In the genomic region with DNA sequence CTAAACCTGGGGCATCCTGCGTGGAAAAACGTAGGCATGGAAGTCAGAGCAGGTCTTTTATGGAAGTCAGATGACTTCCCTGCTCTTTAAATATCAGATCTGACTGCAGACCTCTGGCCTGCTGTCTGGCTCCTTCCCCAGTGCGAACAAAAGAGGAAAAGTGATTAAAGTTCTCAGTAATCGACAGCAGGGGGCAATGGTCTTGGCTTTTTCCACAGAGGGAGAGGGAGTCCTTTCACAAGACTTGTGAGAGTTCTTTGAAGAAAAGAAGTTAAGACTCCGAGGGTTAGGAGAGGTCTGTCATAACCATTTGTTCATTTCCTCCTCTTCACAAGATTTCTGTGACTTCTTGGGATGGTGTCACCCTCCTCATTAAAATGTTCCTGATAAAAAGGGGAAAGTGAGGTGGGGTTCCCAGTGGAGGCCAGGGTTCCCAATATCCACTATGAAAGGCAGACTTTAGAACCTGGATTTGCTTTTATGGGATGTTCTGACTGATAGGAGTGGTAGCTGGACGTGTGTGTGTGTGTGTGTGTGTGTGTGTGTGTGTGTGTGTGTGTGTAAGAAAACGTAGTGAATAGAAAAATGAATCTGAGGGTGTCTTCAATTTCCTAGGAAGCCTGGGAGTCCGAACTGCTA, we compare ENCODE assay signal across 9 mouse cellular contexts.
DNase-seq lines count a peak whose midpoint lies in the region; TF ChIP-seq lines count a peak whose summit lies in the region.
"Had no signal": no experiment of that assay in that cellular context is flagged by ENCODE, and none has a peak within 500 bp of the region (broad histone marks: within the 10 kb centered on the region; RNA-seq: fewer than 3 reads in every experiment).

No protein-coding gene starts in this region.

- H3K9me3 ChIP-seq in CH12.LX (replicated peaks; ENCODE audit: low read length): no peaks in the 10 kb centered on the region
- no peaks in the 10 kb centered on the region for H3K9me3 ChIP-seq in embryonic facial prominence, embryonic 10.5 days

- no peaks in the 10 kb centered on the region for H3K4me1 ChIP-seq in heart, adult 2 months (ENCODE audit: control insufficient read depth, insufficient read depth, low read length)
- no peaks in the 10 kb centered on the region; a peak in 1 of 4 replicates for H3K4me1 ChIP-seq in CH12.LX (ENCODE audit: control insufficient read depth in 1 of 2, insufficient read depth in 2 of 2)
- peaks cover 16% of the 10 kb centered on the region for H3K4me1 ChIP-seq in embryonic facial prominence, embryonic 10.5 days

- intact Hi-C loops in heart, adult 2 months (cut with DNase I): loop anchor here (1.0 to 10.0 kb wide), 2 partner anchors 102 to 1694 kb away; no protein-coding TSS in a partner anchor

- H3K4me3 ChIP-seq in heart, adult 2 months: no peak overlapping the region
- H3K4me3 ChIP-seq in CH12.LX (replicated peaks in 1 of 3; ENCODE audit: low read depth in 2 of 3, low read length in 2 of 3, poor library complexity in 1 of 3): no peak overlapping the region
- no peak overlapping the region for H3K4me3 ChIP-seq in embryonic facial prominence, embryonic 10.5 days

- H3K79me2 ChIP-seq in heart, adult 2 months (replicated peaks; ENCODE audit: control insufficient read depth, insufficient read depth, low read length): no peaks in the 10 kb centered on the region
- H3K79me2 ChIP-seq in CH12.LX (replicated peaks; ENCODE audit: control insufficient read depth, extremely low read depth, insufficient read depth, poor library complexity, severe bottlenecking): no peaks in the 10 kb centered on the region

- H3K36me3 ChIP-seq in heart, adult 2 months (ENCODE audit: control insufficient read depth, insufficient read depth, low read length): no peaks in the 10 kb centered on the region
- H3K36me3 ChIP-seq in CH12.LX (replicated peaks in 1 of 2; ENCODE audit: control insufficient read depth in 1 of 2, insufficient read depth in 1 of 2, low read length in 1 of 2): no peaks in the 10 kb centered on the region
- H3K36me3 ChIP-seq in embryonic facial prominence, embryonic 10.5 days (replicated peaks): no peaks in the 10 kb centered on the region

- no peaks in the 10 kb centered on the region for H3K27me3 ChIP-seq in heart, adult 2 months (ENCODE audit: control insufficient read depth, insufficient read depth, low read length)
- H3K27me3 ChIP-seq in CH12.LX (replicated peaks): no peaks in the 10 kb centered on the region
- H3K27me3 ChIP-seq in embryonic facial prominence, embryonic 10.5 days (replicated peaks; ENCODE audit: low read depth, poor library complexity, severe bottlenecking): peaks cover 28% of the 10 kb centered on the region; the same call in 1 of the 2 replicates

- dilution Hi-C loops in CH12.LX (cut with MboI; ENCODE audit: extremely low pct_ligation_motif_present, extremely low pct_unique_long_range_greater_than_20kb, low sequenced_read_pairs): no loop called here

- no peak overlapping the region for H3K27ac ChIP-seq in heart, adult 2 months
- no peak overlapping the region for H3K27ac ChIP-seq in CH12.LX (ENCODE audit: insufficient read depth, low read depth)
- H3K27ac ChIP-seq in embryonic facial prominence, embryonic 10.5 days (replicated peaks): no peak overlapping the region

- TF ChIP-seq POLR2A in heart, adult 2 months (IDR thresholded peaks at IDR 0.05; ENCODE audit: insufficient read depth, low read depth, low read length): no peak
- no peak for TF ChIP-seq POLR2A in CH12.LX (IDR thresholded peaks at IDR 0.05; ENCODE audit: low read depth, low read length)

- DNase-seq in heart, adult 2 months: no peak
- DNase-seq in heart, adult 8-10 months (ENCODE audit: low spot score): no peak
- peak; percentile 45 for DNase-seq in CH12.LX (ENCODE audit: extremely low read depth)
- DNase-seq in embryonic facial prominence, embryonic 10.5 days (ENCODE audit: low spot score): peak; percentile 26
- peak; percentile 8 for DNase-seq in lung, postnatal 36 days
- no peak for DNase-seq in thymus, postnatal 36 days
- DNase-seq in layer of hippocampus, postnatal 36 days: no peak
- DNase-seq in adrenal gland, postnatal 36 days: no peak
- DNase-seq: cerebellum, adult 9-10 months had no signal

- no peak overlapping the region for H3K9ac ChIP-seq in heart, adult 2 months (ENCODE audit: low read depth, low read length)
- H3K9ac ChIP-seq in CH12.LX (ENCODE audit: insufficient read depth, low read depth): no peak overlapping the region

- 28% methylated on average over 8 of the region's 8 CpGs for WGBS in heart, adult 2 months
- WGBS in embryonic facial prominence, embryonic 10.5 days: 11% methylated on average over 8 of the region's 8 CpGs

- in situ Hi-C loops in CH12.LX (cut with MboI; ENCODE audit: low pct_ligation_motif_present, low pct_unique_long_range_greater_than_20kb, low sequenced_read_pairs): no loop called here

- TF ChIP-seq CTCF in heart, adult 2 months (IDR thresholded peaks at IDR 0.05): peak; percentile 47
- TF ChIP-seq CTCF in CH12.LX (conservative IDR thresholded peaks at IDR 0.05 in 1 of 2, IDR thresholded peaks at IDR 0.05 in 1 of 2; ENCODE audit: low read depth in 2 of 2, low read length in 2 of 2): peak; percentile 25 to 56; a peak in 2 of 4 replicates

- TF ChIP-seq RAD21 in CH12.LX (IDR thresholded peaks at IDR 0.05; ENCODE audit: low read depth, low read length): peak; percentile 23

- H3K4me2 ChIP-seq in CH12.LX (ENCODE audit: insufficient read depth, low read depth, poor library complexity, severe bottlenecking): no peak overlapping the region

- no peak for TF ChIP-seq EP300 in heart, adult 2 months (IDR thresholded peaks at IDR 0.05; ENCODE audit: insufficient read depth, low read depth, low read length)
- TF ChIP-seq EP300 in CH12.LX (IDR thresholded peaks at IDR 0.05; ENCODE audit: low read length): no peak

TF ChIP-seq in CH12.LX, 34 proteins besides CTCF, POLR2A, EP300 and RAD21:
- TF ChIP-seq SMC3 (IDR thresholded peaks at IDR 0.05; ENCODE audit: low read depth, low read length): peak; percentile 61
- TF ChIP-seq ZMIZ1 (IDR thresholded peaks at IDR 0.05; ENCODE audit: low read depth, low read length): no peak

Comparison
In these comparisons a context has a peak if more than half of its experiments do, and no peak if none do; other contexts are left out.
1. DNase-seq: peak in CH12.LX (single experiment), embryonic facial prominence, embryonic 10.5 days (single experiment) and lung, postnatal 36 days (single experiment); none in heart, adult 2 months (0 of 2), heart, adult 8-10 months (single experiment), thymus, postnatal 36 days (0 of 2), layer of hippocampus, postnatal 36 days (0 of 2) and adrenal gland, postnatal 36 days (0 of 2).